Mouse (Mus musculus) limb, embryonic 13.5 days (tissue): ENCODE results near the gene Kmt2e. TPM values are rescaled to one million over a fixed set of nuclear protein-coding genes. Genes with fewer than 3 reads are reported as not detected.

Source experiments
- ATAC-seq: fragments of 200-750 bp; cut with Nextera tagmentation; 2 replicates; pipeline ENCODE4 v1.8.0; 2017; ENCODE audit warnings: low read depth, moderate number of reproducible peaks, moderate TSS enrichment; ENCODE audit not compliant: low FRiP score
- H3K27ac ChIP-seq: fragments of 300-500 bp; sonication (generic); 2 replicates; pipeline ENCODE4 v1.5.1; 2015; ENCODE audit warnings: inconsistent platforms, mild to moderate bottlenecking, moderate library complexity
- H3K27me3 ChIP-seq: fragments of 300-500 bp; sonication (generic); 2 replicates; pipeline ENCODE4 v1.6.1; 2015; ENCODE audit warnings: mild to moderate bottlenecking, inconsistent platforms
- H3K36me3 ChIP-seq: fragments of 300-500 bp; sonication (generic); 2 replicates; pipeline ENCODE4 v1.6.1; 2015; ENCODE audit warnings: inconsistent platforms, mild to moderate bottlenecking, moderate library complexity
- H3K4me1 ChIP-seq: fragments of 300-500 bp; sonication (generic); 2 replicates; pipeline ENCODE4 v1.6.1; 2015; ENCODE audit warnings: inconsistent platforms
- H3K4me2 ChIP-seq: fragments of 300-500 bp; sonication (generic); replicated peaks from 2 replicates; pipeline ENCODE4 v1.6.1; 2015; ENCODE audit warnings: inconsistent platforms, mild to moderate bottlenecking, moderate library complexity
- H3K4me3 ChIP-seq: fragments of 300-500 bp; sonication (generic); 2 replicates; pipeline ENCODE4 v1.5.1; 2015; ENCODE audit warnings: moderate library complexity, mild to moderate bottlenecking, inconsistent platforms
- H3K9ac ChIP-seq: fragments of 300-500 bp; sonication (generic); 2 replicates; pipeline ENCODE4 v1.6.1; 2015; ENCODE audit warnings: mild to moderate bottlenecking, inconsistent platforms
- H3K9me3 ChIP-seq: fragments of 300-500 bp; sonication (generic); 2 replicates; pipeline ENCODE4 v1.6.1; 2016; ENCODE audit warnings: inconsistent platforms
- WGBS: fragments of 180-500 bp; shearing (Covaris S2); methylation state at CpG from one replicate; pipeline ENCODE4 v1.1.7; 2015; 5-methylcytosine and 5-hydroxymethylcytosine counted together
- polyA plus RNA-seq: library from polyadenylated mRNA; unstranded; fragments of >200 nt; fragmentation: Nextera tagmentation; extraction: Ambion mirVana; gene quantifications from 2 replicates; pipeline ENCODE4 v1.2.1, GENCODE M21; 2015

The Kmt2e gene
- 121 and 123 TPM in 2 replicates for polyA plus RNA-seq

- ATAC-seq: peak; percentile 80
- Histone ChIP-seq H3K9me3 (no peaks in the 10 kb centered on the region), H3K4me3 (peak within 1 kb of the TSS; percentile 97), H3K36me3 (no peaks in the 10 kb centered on the region), H3K27me3 (no peaks in the 10 kb centered on the region), H3K27ac (peak within 1 kb of the TSS; percentile 100), H3K9ac (peak within 1 kb of the TSS; percentile 99), H3K4me1 (peaks cover 36% of the 10 kb centered on the region), H3K4me2 (peak within 1 kb of the TSS; percentile 72)
- WGBS: under 1% methylated on average over 62 of the region's 85 CpGs
Measured at GRCm38 (mm10) chr5:23433720-23434597, at the start of gene Kmt2e. Gene Kmt2e (plus strand): TSS chr5:23434441.

- 71% methylated on average over 1 of the region's 1 CpGs for WGBS
- Histone ChIP-seq H3K4me2 (no peak overlapping the region), H3K27ac (no peak overlapping the region), H3K4me3 (no peak overlapping the region), H3K9me3 (no peaks in the 10 kb centered on the region), H3K4me1 (peaks cover 28% of the 10 kb centered on the region), H3K27me3 (no peaks in the 10 kb centered on the region), H3K36me3 (no peaks in the 10 kb centered on the region), H3K9ac (no peak overlapping the region)
- ATAC-seq: no peak
Measured at GRCm38 (mm10) chr5:23385136-23385535, 49.1 kb upstream of the Kmt2e start.

GRCm38 (mm10) chr5:23385763-23386217, 48.5 kb upstream of the Kmt2e start:
- Histone ChIP-seq H3K27me3 (no peaks in the 10 kb centered on the region), H3K36me3 (no peaks in the 10 kb centered on the region), H3K27ac (peak overlapping the region; percentile 58; the same call in 1 of the 2 replicates), H3K9me3 (no peaks in the 10 kb centered on the region), H3K4me2 (no peak overlapping the region), H3K4me1 (peaks cover 28% of the 10 kb centered on the region), H3K9ac (no peak overlapping the region), H3K4me3 (no peak overlapping the region)
- WGBS: 57% methylated on average over 5 of the region's 5 CpGs
- ATAC-seq: 0 out of 2 replicates have a peak, but pooled peaks have one; percentile 25

DNA sequence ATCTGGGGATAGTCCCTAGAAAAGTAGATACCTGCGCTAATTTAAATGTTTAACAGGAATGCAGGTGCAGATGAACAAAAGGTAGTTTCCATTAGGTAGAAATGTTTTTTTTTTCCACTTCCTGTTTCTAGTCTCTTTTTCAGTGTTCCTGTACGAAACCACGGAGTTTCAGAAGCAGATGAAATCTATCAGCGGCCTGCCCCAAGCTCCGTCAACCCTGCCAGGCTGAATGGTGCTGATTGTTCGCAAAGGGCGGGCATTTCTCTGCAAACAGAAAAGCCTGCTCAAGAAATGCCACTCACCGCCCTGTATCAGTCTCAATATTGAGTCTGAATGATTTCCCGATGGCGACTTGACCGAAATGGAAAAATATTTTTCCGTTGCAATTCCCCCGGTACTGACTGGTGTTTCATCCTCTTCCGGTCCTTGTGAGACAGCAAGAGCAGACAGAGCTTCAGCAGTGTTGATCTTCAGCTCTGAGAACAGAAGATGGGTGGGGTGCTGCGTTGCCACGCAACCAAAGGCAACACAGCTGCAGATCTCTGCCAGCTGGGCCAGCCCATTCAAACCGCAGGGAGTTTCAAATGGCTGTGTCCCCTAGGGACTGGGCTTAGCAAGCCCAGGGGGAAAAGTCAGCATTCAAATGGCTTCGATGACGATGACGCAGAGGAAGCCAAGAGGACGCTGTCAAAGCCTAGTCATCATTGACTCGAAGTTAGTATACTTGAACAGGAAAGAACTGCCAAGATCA, 47.5 kb upstream of the Kmt2e start:
- peak overlapping the region; percentile 51; the same call in 1 of the 2 replicates for H3K9ac ChIP-seq
- peak; percentile 91 for ATAC-seq
- H3K36me3 ChIP-seq: no peaks in the 10 kb centered on the region
- peaks cover 28% of the 10 kb centered on the region for H3K4me1 ChIP-seq
- WGBS: 3% methylated on average over 22 of the region's 22 CpGs
- peak overlapping the region; percentile 78 for H3K27ac ChIP-seq
- no peaks in the 10 kb centered on the region for H3K27me3 ChIP-seq
- no peaks in the 10 kb centered on the region for H3K9me3 ChIP-seq
- peak overlapping the region; percentile 75 for H3K4me2 ChIP-seq
- peak overlapping the region; percentile 40 for H3K4me3 ChIP-seq

DNA sequence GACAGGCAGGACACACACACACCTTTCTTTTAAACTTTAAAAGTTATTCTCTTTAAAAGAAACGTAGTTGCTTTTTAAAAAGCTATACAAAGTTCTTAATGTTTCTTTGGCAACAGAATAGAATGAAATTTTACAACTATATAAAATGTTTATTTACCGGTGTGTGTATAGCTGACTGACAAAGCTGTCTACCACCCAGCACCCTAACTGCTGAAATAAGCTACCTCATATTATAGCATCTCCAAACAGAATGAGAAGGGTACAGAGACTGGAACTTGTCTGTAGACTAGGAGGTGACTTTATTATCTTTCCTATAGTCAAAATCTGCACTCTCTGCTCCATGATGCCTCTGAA, 47.0 kb upstream of the Kmt2e start:
- ATAC-seq: no peak
- no peaks in the 10 kb centered on the region for H3K27me3 ChIP-seq
- H3K27ac ChIP-seq: no peak overlapping the region
- WGBS: 29% methylated on average over 2 of the region's 2 CpGs
- H3K4me2 ChIP-seq: peak overlapping the region; percentile 75
- H3K9me3 ChIP-seq: no peaks in the 10 kb centered on the region
- no peak overlapping the region for H3K9ac ChIP-seq
- H3K36me3 ChIP-seq: no peaks in the 10 kb centered on the region
- H3K4me3 ChIP-seq: peak overlapping the region; percentile 40
- peaks cover 28% of the 10 kb centered on the region for H3K4me1 ChIP-seq

DNA sequence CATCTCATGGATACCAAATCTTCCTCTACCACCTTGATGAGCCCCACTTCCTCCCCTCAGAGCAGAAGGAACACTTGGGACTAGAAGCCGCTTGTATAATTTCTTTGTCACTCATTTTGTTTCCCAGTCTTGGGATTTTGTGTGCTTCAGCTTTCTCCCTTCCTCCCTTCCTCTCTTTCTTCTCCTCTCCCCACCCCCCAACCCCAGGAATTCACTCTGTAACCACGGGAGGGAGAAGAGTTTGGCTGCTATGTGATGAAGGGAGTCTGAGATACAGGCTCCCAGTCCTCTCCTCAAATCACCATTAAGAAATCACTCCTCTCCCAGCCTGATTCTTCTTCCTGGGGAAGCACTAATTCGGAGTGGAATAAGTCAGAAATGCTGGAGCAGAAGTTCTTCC, 46.1 kb upstream of the Kmt2e start:
- H3K4me2 ChIP-seq: no peak overlapping the region
- H3K9ac ChIP-seq: no peak overlapping the region
- no peak for ATAC-seq
- H3K27me3 ChIP-seq: no peaks in the 10 kb centered on the region
- H3K9me3 ChIP-seq: no peaks in the 10 kb centered on the region
- no peaks in the 10 kb centered on the region for H3K36me3 ChIP-seq
- H3K4me1 ChIP-seq: peaks cover 28% of the 10 kb centered on the region
- H3K4me3 ChIP-seq: no peak overlapping the region
- WGBS: 39% methylated on average over 3 of the region's 3 CpGs
- H3K27ac ChIP-seq: no peak overlapping the region

DNA sequence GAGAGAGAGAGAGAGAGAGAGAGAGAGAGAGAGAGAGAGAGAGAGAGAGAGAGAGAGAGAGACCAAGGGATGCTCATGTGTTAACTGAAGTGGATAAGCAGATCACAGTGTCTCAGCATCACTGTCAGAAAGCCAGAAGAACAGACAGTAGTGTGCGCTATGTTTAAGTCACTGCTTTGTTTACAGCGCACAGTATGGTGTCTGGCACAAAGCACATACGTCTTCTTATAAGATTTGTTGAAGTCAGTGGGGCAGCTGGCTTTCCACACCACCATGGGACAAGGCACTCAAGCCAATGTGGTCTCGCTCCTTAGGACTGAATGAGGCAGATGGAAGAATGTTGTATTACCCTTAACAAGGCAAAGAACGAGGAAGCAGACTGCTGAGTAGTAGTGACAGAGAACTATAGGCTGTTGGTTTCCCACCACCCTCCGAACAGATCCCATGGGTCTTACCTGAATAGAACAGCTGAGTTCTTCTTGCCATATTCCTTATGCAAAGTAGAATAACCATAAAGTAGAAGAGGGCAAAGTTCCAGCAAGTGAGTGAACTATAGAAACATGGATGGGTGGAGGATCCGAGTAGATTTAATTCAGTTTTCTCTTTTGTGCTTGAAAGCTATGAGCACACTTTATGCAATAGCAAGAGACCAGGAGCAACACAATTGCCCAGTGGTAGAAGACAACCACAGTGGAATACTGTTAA, 44.5 kb upstream of the Kmt2e start:
- H3K27ac ChIP-seq: no peak overlapping the region
- H3K4me1 ChIP-seq: peaks cover 28% of the 10 kb centered on the region
- H3K9ac ChIP-seq: no peak overlapping the region
- H3K9me3 ChIP-seq: no peaks in the 10 kb centered on the region
- no peaks in the 10 kb centered on the region for H3K27me3 ChIP-seq
- no peak for ATAC-seq
- H3K4me3 ChIP-seq: no peak overlapping the region
- WGBS: 89% methylated on average over 7 of the region's 7 CpGs
- H3K4me2 ChIP-seq: no peak overlapping the region
- no peaks in the 10 kb centered on the region for H3K36me3 ChIP-seq

GRCm38 (mm10) chr5:23391714-23392113, 42.5 kb upstream of the Kmt2e start:
- Histone ChIP-seq H3K4me2 (no peak overlapping the region), H3K9ac (no peak overlapping the region), H3K27ac (no peak overlapping the region), H3K36me3 (no peaks in the 10 kb centered on the region), H3K4me1 (peaks cover 17% of the 10 kb centered on the region), H3K9me3 (no peaks in the 10 kb centered on the region), H3K4me3 (no peak overlapping the region), H3K27me3 (no peaks in the 10 kb centered on the region)
- WGBS: 87% methylated on average over 7 of the region's 7 CpGs
- no peak for ATAC-seq

- no peaks in the 10 kb centered on the region for H3K36me3 ChIP-seq
- no peak overlapping the region for H3K27ac ChIP-seq
- WGBS: 90% methylated on average over 5 of the region's 5 CpGs
- no peak overlapping the region for H3K9ac ChIP-seq
- H3K4me1 ChIP-seq: no peaks in the 10 kb centered on the region
- H3K27me3 ChIP-seq: no peaks in the 10 kb centered on the region
- H3K4me2 ChIP-seq: no peak overlapping the region
- H3K4me3 ChIP-seq: no peak overlapping the region
- H3K9me3 ChIP-seq: no peaks in the 10 kb centered on the region
- no peak for ATAC-seq
Measured at GRCm38 (mm10) chr5:23393870-23394269, 40.4 kb upstream of the Kmt2e start.

GRCm38 (mm10) chr5:23394366-23395145, 39.7 kb upstream of the Kmt2e start:
- no peaks in the 10 kb centered on the region for H3K4me1 ChIP-seq

DNA sequence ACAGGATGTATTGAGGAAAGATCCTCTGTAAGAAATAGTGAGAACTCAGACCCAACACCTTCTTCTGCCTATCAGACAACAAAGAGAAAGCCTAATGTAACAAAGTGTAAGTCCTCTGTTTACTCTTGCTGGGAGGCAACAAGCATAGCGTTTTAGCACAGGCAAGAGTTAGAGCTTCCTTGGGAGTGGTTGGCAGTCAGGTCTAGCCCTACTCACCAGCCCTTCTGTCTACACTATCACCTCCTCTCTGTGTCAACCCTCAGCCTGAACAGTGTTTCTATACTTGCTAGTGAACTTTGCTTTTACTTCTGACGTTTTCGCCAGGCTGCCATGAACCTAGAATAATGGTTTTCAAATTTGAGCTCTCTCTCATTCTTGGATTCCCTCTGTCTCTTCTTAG, 38.5 kb upstream of the Kmt2e start:
- Histone ChIP-seq H3K36me3 (peaks cover 15% of the 10 kb centered on the region), H3K4me3 (no peak overlapping the region), H3K9me3 (no peaks in the 10 kb centered on the region), H3K4me1 (no peaks in the 10 kb centered on the region), H3K27me3 (no peaks in the 10 kb centered on the region), H3K27ac (no peak overlapping the region), H3K4me2 (no peak overlapping the region), H3K9ac (no peak overlapping the region)
- 85% methylated on average over 3 of the region's 3 CpGs for WGBS
- no peak for ATAC-seq

More at GRCm38 (mm10) chr5:23394366-23395145, 39.7 kb upstream of the Kmt2e start:
- 50% methylated on average over 3 of the region's 3 CpGs for WGBS
- no peak overlapping the region for H3K27ac ChIP-seq
- H3K9ac ChIP-seq: no peak overlapping the region
- H3K4me3 ChIP-seq: no peak overlapping the region
- peaks cover 4% of the 10 kb centered on the region; the same call in 1 of the 2 replicates for H3K36me3 ChIP-seq
- ATAC-seq: no peak
- H3K9me3 ChIP-seq: no peaks in the 10 kb centered on the region
- no peak overlapping the region for H3K4me2 ChIP-seq
- no peaks in the 10 kb centered on the region for H3K27me3 ChIP-seq
